Mouse (Mus musculus) cerebellum, adult (tissue): ENCODE results near the gene Kcnk6.
A peak's percentile ranks its signal among the peaks of the same experiment; 100 is the strongest.
"Not testable (repeated sequence)": the region's sequence is repeated elsewhere in the genome, so short reads cannot be mapped to it uniquely, and the experiment has no call there.

Source experiments
- ATAC-seq: cut with Nextera tagmentation; 2 replicates; pipeline ENCODE4 v1.9.2; 2017; ENCODE audit warnings: mild to moderate bottlenecking, moderate library complexity, mixed read lengths; ENCODE audit not compliant: insufficient number of reproducible peaks, low FRiP score, low TSS enrichment

Kcnk6 gene

GRCm38 (mm10) chr7:29212199-29212765 is 20.0 kb downstream of the Kcnk6 start:
- no peak for ATAC-seq

- no peak for ATAC-seq
These were observed 20.7 kb downstream of the Kcnk6 start for GRCm38 (mm10) chr7:29211415-29212198.

GRCm38 (mm10) chr7:29211013-29211412 is 21.3 kb downstream of the Kcnk6 start:
- not testable (repeated sequence) for ATAC-seq

GRCm38 (mm10) chr7:29202577-29202976 is 29.7 kb downstream of the Kcnk6 start:
- ATAC-seq, result no peak

- ATAC-seq, result not testable (repeated sequence)
These were observed 38.1 kb downstream of the Kcnk6 start for GRCm38 (mm10) chr7:29194230-29194629.

- ATAC-seq, result not testable (repeated sequence)
These were observed 51.0 kb downstream of the Kcnk6 start for GRCm38 (mm10) chr7:29181323-29181722.

GRCm38 (mm10) chr7:29180854-29181236 is 51.5 kb downstream of the Kcnk6 start:
- no peak for ATAC-seq

GRCm38 (mm10) chr7:29180077-29180853 is 52.0 kb downstream of the Kcnk6 start, which contains the start of gene Psmd8:
Psmd8 (minus strand) TSS chr7:29180701.
- ATAC-seq, result peak; percentile 96

- no peak for ATAC-seq
These were observed 53.0 kb downstream of the Kcnk6 start for GRCm38 (mm10) chr7:29179323-29179722.

- no peak for ATAC-seq
These were observed 54.2 kb downstream of the Kcnk6 start for GRCm38 (mm10) chr7:29178106-29178505.

- no peak for ATAC-seq
These were observed 59.8 kb downstream of the Kcnk6 start for GRCm38 (mm10) chr7:29172390-29173016.
